In genomic region chr8:12719091-12719490, GRCm38 (mm10) we compare ENCODE assay signal across 20 mouse cellular contexts. TPM values are rescaled to one million over a fixed set of nuclear protein-coding genes. Genes with fewer than 3 reads are reported as not detected.
DNase-seq lines count a peak whose midpoint lies in the region; TF ChIP-seq lines count a peak whose summit lies in the region.
"Had no signal": no experiment of that assay in that cellular context is flagged by ENCODE, and none has a peak within 500 bp of the region (broad histone marks: within the 10 kb centered on the region; RNA-seq: fewer than 3 reads in every experiment).

No protein-coding gene starts in this region.

- intact Hi-C loops in gastrocnemius, adult 2 months (cut with DNase I), result no loop called here

- no peak for TF ChIP-seq CTCF in gastrocnemius, adult 2 months (IDR thresholded peaks at IDR 0.05)

- no peak for DNase-seq in gastrocnemius, adult 2 months
- DNase-seq in gastrocnemius, adult 8-10 months (ENCODE audit: low spot score in 2 of 2), result no peak
- DNase-seq in lung, postnatal 36 days, result peak; percentile 26
- no peak for DNase-seq in lung, postnatal 10 days
- DNase-seq in kidney, adult 9 months, result peak; percentile 87
- peak; percentile 70 for DNase-seq in retina, postnatal 1 day
- DNase-seq in adrenal gland, postnatal 36 days, result no peak
- no peak for DNase-seq in layer of hippocampus, adult 18-20 months (ENCODE audit: low spot score in 2 of 2)
- DNase-seq: adrenal gland, postnatal 14 days; cerebellum, adult 9-10 months; forebrain, postnatal 0 days; gastrocnemius, postnatal 36 days; heart, adult 2 months; heart, postnatal 14 days; layer of hippocampus, adult 9-11 months; liver, postnatal 0 days had no signal

- peak overlapping the region; percentile 28; the same call in 1 of the 2 replicates for H3K27ac ChIP-seq in gastrocnemius, adult 2 months
- H3K27ac ChIP-seq: heart, adult 2 months; heart, embryonic 13.5 days; hindbrain, postnatal 0 days; limb, embryonic 15.5 days; midbrain, embryonic 12.5 days had no signal

- no peak overlapping the region for H3K4me3 ChIP-seq in gastrocnemius, adult 2 months
- H3K4me3 ChIP-seq: heart, adult 2 months; heart, embryonic 13.5 days; limb, embryonic 15.5 days; midbrain, embryonic 12.5 days had no signal

RNA-seq across cellular contexts. Expression of gene Atp11a, which starts 37.7 kb away (rescaled TPM):
- 10 to 100 TPM; 27.1 to 30.9 TPM for total RNA-seq in gastrocnemius, adult 2 months (2021)
- 10 to 100 TPM; 22.9 to 33.6 (median 27.0) TPM for total RNA-seq in gastrocnemius, adult 8-10 months (2022)
- total RNA-seq in adrenal gland, postnatal 36 days (2021), result 100 to 1,000 TPM; 121 to 149 TPM
- total RNA-seq in layer of hippocampus, adult 18-20 months (2021), result 10 to 100 TPM; 58.9 to 59.9 TPM

RNA-seq across cellular contexts. Expression of gene Tubgcp3, which starts 47.0 kb away (rescaled TPM):
- 1 to 10 TPM; 8.6 to 8.9 TPM for total RNA-seq in gastrocnemius, adult 2 months (2021)
- 1 to 10 TPM; 7.5 to 8.5 (median 7.9) TPM for total RNA-seq in gastrocnemius, adult 8-10 months (2022)
- 10 to 100 TPM; 29.6 to 29.8 TPM for total RNA-seq in adrenal gland, postnatal 36 days (2021)
- total RNA-seq in layer of hippocampus, adult 18-20 months (2021), result 10 to 100 TPM; 31.9 to 35.6 TPM

Comparison
In these comparisons a context has a peak if more than half of its experiments do, and no peak if none do; other contexts are left out.
1. DNase-seq: peak in lung, postnatal 36 days (single experiment), kidney, adult 9 months (single experiment) and retina, postnatal 1 day (single experiment); none in gastrocnemius, adult 2 months (single experiment), gastrocnemius, adult 8-10 months (0 of 2), lung, postnatal 10 days (single experiment), adrenal gland, postnatal 36 days (0 of 2) and layer of hippocampus, adult 18-20 months (0 of 2).